Mouse (Mus musculus) limb, embryonic 14.5 days (tissue): ENCODE results near the gene Sh3pxd2b. TPM values are rescaled to one million over a fixed set of nuclear protein-coding genes. Genes with fewer than 3 reads are reported as not detected.

Source experiments
- ATAC-seq: fragments of 200-750 bp; cut with Nextera tagmentation; 2 replicates; pipeline ENCODE4 v1.8.0; 2017; ENCODE audit warnings: low read depth, moderate number of reproducible peaks, moderate TSS enrichment; ENCODE audit not compliant: low FRiP score
- DNase-seq: peaks from one replicate; pipeline ENCODE4 v3.0.0-alpha.2; 2015; ENCODE audit warnings: low spot score
- H3K27ac ChIP-seq: fragments of 300-500 bp; sonication (generic); replicated peaks from 2 replicates; pipeline ENCODE4 v1.5.1; 2014; ENCODE audit warnings: low read depth, mild to moderate bottlenecking, low read length, moderate library complexity, mixed read lengths
- H3K27me3 ChIP-seq: fragments of 300-500 bp; sonication (generic); 2 replicates; pipeline ENCODE4 v1.6.1; 2014; ENCODE audit warnings: low read length, mixed read lengths; ENCODE audit not compliant: control insufficient read depth, insufficient read depth
- H3K36me3 ChIP-seq: fragments of 300-500 bp; sonication (generic); 2 replicates; pipeline ENCODE4 v1.6.1; 2014; ENCODE audit warnings: mild to moderate bottlenecking, low read length, moderate library complexity, mixed read lengths; ENCODE audit not compliant: control insufficient read depth, insufficient read depth
- H3K4me1 ChIP-seq: fragments of 300-500 bp; sonication (generic); 2 replicates; pipeline ENCODE4 v1.6.1; 2014; ENCODE audit warnings: antibody characterized with exemption, low read length, mixed read lengths; ENCODE audit not compliant: control insufficient read depth, insufficient read depth
- H3K4me2 ChIP-seq: fragments of 300-500 bp; sonication (generic); replicated peaks from 2 replicates; pipeline ENCODE4 v1.6.1; 2014; ENCODE audit warnings: low read depth, mild to moderate bottlenecking, low read length, moderate library complexity; ENCODE audit not compliant: severe bottlenecking
- H3K4me3 ChIP-seq: fragments of 300-500 bp; sonication (generic); replicated peaks from 2 replicates; pipeline ENCODE4 v1.5.1; 2014; ENCODE audit warnings: low read length
- H3K9ac ChIP-seq: fragments of 300-500 bp; sonication (generic); 2 replicates; pipeline ENCODE4 v1.6.1; 2014; ENCODE audit warnings: mild to moderate bottlenecking, low read depth, low read length, moderate library complexity; ENCODE audit not compliant: severe bottlenecking
- H3K9me3 ChIP-seq: fragments of 300-500 bp; sonication (generic); 2 replicates; pipeline ENCODE4 v1.6.1; 2016; ENCODE audit warnings: low read length; ENCODE audit not compliant: control insufficient read depth
- POLR2A ChIP-seq: fragments of 200-500 bp; IDR thresholded peaks from 2 replicates; pipeline ENCODE4 v1.8.0; 2012; ENCODE audit warnings: inconsistent platforms, mild to moderate bottlenecking, moderate library complexity, borderline replicate concordance; ENCODE audit not compliant: insufficient read depth, insufficient read length; ENCODE audit errors: extremely low read depth
- WGBS: fragments of 180-500 bp; shearing (Covaris S2); extraction: QIAGEN DNeasy Blood & Tissue Kit; methylation state at CpG from one replicate; pipeline ENCODE4 v1.1.7; 2014; 5-methylcytosine and 5-hydroxymethylcytosine counted together
- polyA plus RNA-seq, 2 experiments: library from polyadenylated mRNA; depleted of rRNA in 1 of 2; stranded (reverse) in 1 of 2; unstranded in 1 of 2; fragments of >200 nt; fragmentation: Nextera tagmentation in 1 of 2; extraction: Ambion mirVana in 1 of 2; gene quantifications; 2 replicates each; pipeline versions ENCODE4 v1.2.1 to v1.2.3; 2012 to 2014

The Sh3pxd2b gene
- polyA plus RNA-seq, 2 experiments = 31.5 to 44.3 TPM

- DNase-seq (peak; percentile 28), ATAC-seq (no peak)
- Histone ChIP-seq H3K4me3 (no peak overlapping the region), H3K4me1 (peaks cover 6% of the 10 kb centered on the region), H3K9ac (no peak overlapping the region), H3K27me3 (no peaks in the 10 kb centered on the region), H3K36me3 (no peaks in the 10 kb centered on the region), H3K9me3 (no peaks in the 10 kb centered on the region), H3K4me2 (no peak overlapping the region), H3K27ac (no peak overlapping the region)
- no peak for TF ChIP-seq POLR2A
- 14% methylated on average over 2 of the region's 2 CpGs for WGBS
These were observed 4.8 kb upstream of the Sh3pxd2b start for GRCm38 (mm10) chr11:32342770-32343191.

- no peaks in the 10 kb centered on the region for H3K27me3 ChIP-seq
- no peak overlapping the region for H3K27ac ChIP-seq
- no peak for TF ChIP-seq POLR2A
- ATAC-seq = no peak
- WGBS = 94% methylated on average over 1 of the region's 1 CpGs
- no peak for DNase-seq
- H3K4me1 ChIP-seq = peaks cover 6% of the 10 kb centered on the region
- H3K9me3 ChIP-seq = no peaks in the 10 kb centered on the region
- no peak overlapping the region for H3K4me2 ChIP-seq
- no peaks in the 10 kb centered on the region for H3K36me3 ChIP-seq
- no peak overlapping the region for H3K9ac ChIP-seq
- no peak overlapping the region for H3K4me3 ChIP-seq
These were observed 4.3 kb upstream of the Sh3pxd2b start for GRCm38 (mm10) chr11:32343350-32343749.

GRCm38 (mm10) chr11:32345504-32346297, 1.9 kb upstream of the Sh3pxd2b start:
- Histone ChIP-seq H3K4me2 (no peak overlapping the region), H3K4me1 (peaks cover 25% of the 10 kb centered on the region), H3K4me3 (no peak overlapping the region), H3K36me3 (0 out of 2 replicates have a peak, but pooled peaks cover 1% of the 10 kb centered on the region), H3K27me3 (no peaks in the 10 kb centered on the region), H3K9ac (no peak overlapping the region), H3K27ac (no peak overlapping the region), H3K9me3 (no peaks in the 10 kb centered on the region)
- DNase-seq = no peak
- 79% methylated on average over 6 of the region's 6 CpGs for WGBS
- TF ChIP-seq POLR2A = no peak
- ATAC-seq = no peak

- H3K4me1 ChIP-seq = peaks cover 25% of the 10 kb centered on the region
- peak overlapping the region; percentile 70 for H3K4me3 ChIP-seq
- H3K9ac ChIP-seq = peak overlapping the region; percentile 87
- H3K4me2 ChIP-seq = peak overlapping the region; percentile 93
- peaks cover 16% of the 10 kb centered on the region for H3K36me3 ChIP-seq
- peak; percentile 16; the same call in 1 of the 2 replicates for ATAC-seq
- no peak for DNase-seq
- peak overlapping the region; percentile 81 for H3K27ac ChIP-seq
- WGBS = 3% methylated on average over 10 of the region's 10 CpGs
- H3K27me3 ChIP-seq = no peaks in the 10 kb centered on the region
- TF ChIP-seq POLR2A = no peak
- H3K9me3 ChIP-seq = no peaks in the 10 kb centered on the region
These were observed 385 bp upstream of the Sh3pxd2b start for GRCm38 (mm10) chr11:32347264-32347606.

- peaks cover 25% of the 10 kb centered on the region for H3K4me1 ChIP-seq
- peak overlapping the region; percentile 93 for H3K4me2 ChIP-seq
- H3K27ac ChIP-seq = peak overlapping the region; percentile 81
- peak overlapping the region; percentile 87 for H3K9ac ChIP-seq
- H3K36me3 ChIP-seq = peaks cover 20% of the 10 kb centered on the region
- peak overlapping the region; percentile 70 for H3K4me3 ChIP-seq
- TF ChIP-seq POLR2A = no peak
- peak; percentile 21 for DNase-seq
- no peak for ATAC-seq
- no peaks in the 10 kb centered on the region for H3K9me3 ChIP-seq
- H3K27me3 ChIP-seq = no peaks in the 10 kb centered on the region
- WGBS = 17% methylated on average over 9 of the region's 9 CpGs
These were observed 1.0 kb downstream of the Sh3pxd2b start for GRCm38 (mm10) chr11:32348433-32349283.
